Mouse (Mus musculus) Patski (cell line): ENCODE measurements around the gene Tufm. TPM values are rescaled to one million over a fixed set of nuclear protein-coding genes. Genes with fewer than 3 reads are reported as not detected.

Source experiments
- ATAC-seq: fragments of 100-300 bp; one replicate; pipeline ENCODE4 v1.8.0; 2021
- CTCF ChIA-PET: fragments of 350-600 bp; sonication (Branson Sonifier 250); formaldehyde crosslinking; loops from one replicate; lab custom pipeline; 2022; ENCODE audit warnings: inconsistent platforms; lab: Charles Lee
- POLR2A ChIA-PET: fragments of 350-600 bp; sonication (Branson Sonifier 250); formaldehyde crosslinking; loops from one replicate; lab custom pipeline; 2022; ENCODE audit warnings: antibody characterized with exemption, inconsistent platforms; lab: Charles Lee
- DNase-seq: peaks from one replicate; pipeline ENCODE4 v3.0.0-alpha.2; 2011; ENCODE audit warnings: low read depth, low spot score
- H3K27me3 ChIP-seq: fragments of 371-371 bp; one replicate; pipeline ENCODE4 v1.5.1; 2021
- CTCF ChIP-seq: fragments of 100-300 bp; IDR thresholded peaks from one replicate; pipeline ENCODE4 v1.5.1; 2021
- in situ Hi-C: fragments of 300-500 bp; cut with MboI; formaldehyde crosslinking; loops from 3 replicates; pipeline ENCODE4 v1.11.1; 2018; ENCODE audit warnings: low pct_unique_long_range_greater_than_20kb, mixed read lengths
- polyA plus RNA-seq: library from polyadenylated mRNA; unstranded; gene quantifications from one replicate; pipeline ENCODE4 v1.2.3, GENCODE M21; 2021

Tufm gene
- polyA plus RNA-seq, 1 experiment from 2014 or later: 159 TPM

DNA sequence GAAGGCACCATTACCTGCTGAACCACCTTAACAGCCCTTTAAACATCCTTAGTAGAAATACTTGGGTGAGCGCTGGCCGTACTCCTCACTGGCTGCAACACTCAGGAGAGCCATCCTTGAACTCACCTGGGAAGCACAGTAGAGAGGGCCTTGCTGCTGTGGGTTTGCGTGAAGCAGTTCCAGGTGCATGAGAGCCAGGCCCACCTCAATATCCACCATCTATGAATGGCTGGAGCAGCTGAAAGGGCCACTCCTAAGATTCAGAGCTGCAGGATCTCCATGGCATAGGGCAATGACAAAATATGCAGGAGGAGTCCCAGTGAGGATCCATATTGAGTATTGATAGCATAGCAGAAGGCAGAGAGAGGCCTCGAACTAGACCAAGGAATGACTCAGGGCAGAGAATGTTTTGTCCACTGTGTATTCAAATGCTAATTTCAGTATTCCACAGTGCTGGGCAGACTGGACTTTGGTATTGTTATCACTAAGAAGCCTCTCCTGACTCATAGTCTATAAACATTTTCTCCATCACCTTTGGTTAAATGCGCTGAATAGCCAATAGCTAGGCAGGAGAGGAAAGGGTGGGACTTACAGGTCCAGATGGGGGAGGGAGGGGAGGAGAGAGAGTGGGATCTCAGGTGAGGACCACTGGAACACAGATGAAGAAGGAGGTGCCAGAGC is 31.2 kb downstream of the Tufm start:
- no peak for TF ChIP-seq CTCF
- CTCF ChIA-PET: interaction anchor here (1.4 to 1.6 kb wide), 2 partner anchors 14 to 175 kb away, joined by 3 to 5 read pairs; no protein-coding TSS in a partner anchor
- DNase-seq: no peak
- H3K27me3 ChIP-seq: peaks cover 14% of the 10 kb centered on the region
- POLR2A ChIA-PET: no interaction called here
- ATAC-seq: no peak
- in situ Hi-C loops: no loop called here

DNA sequence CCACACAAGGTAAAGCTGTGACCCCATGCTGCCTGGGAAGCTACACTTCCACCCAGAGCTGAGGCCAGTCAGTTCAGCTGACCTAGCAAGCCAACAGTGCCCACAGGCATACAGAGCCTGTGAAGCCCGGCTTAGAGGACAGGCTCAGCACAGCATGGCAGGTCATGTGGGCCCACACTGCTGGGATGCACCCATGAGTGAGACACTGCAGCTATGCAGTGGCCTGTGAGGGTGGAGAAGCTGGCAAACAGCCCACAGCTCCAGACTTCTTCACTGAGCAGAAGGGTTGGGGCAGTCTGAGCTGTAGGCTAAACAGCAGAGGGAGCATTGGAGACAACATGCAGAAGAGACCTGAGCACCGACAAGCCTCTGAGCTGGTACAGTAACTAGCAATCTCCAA is 32.4 kb downstream of the Tufm start:
- ChIA-PET POLR2A (interaction anchor here (0.6 kb wide), 1 partner anchor 15 kb away, joined by 3 read pairs; no protein-coding TSS in a partner anchor), CTCF (interaction anchor here (0.8 to 1.6 kb wide), 6 partner anchors 8 to 174 kb away, joined by 3 to 5 read pairs (median 3); no protein-coding TSS in a partner anchor)
- DNase-seq (no peak), ATAC-seq (no peak)
- in situ Hi-C loops: no loop called here
- peaks cover 20% of the 10 kb centered on the region for H3K27me3 ChIP-seq
- TF ChIP-seq CTCF: no peak

DNA sequence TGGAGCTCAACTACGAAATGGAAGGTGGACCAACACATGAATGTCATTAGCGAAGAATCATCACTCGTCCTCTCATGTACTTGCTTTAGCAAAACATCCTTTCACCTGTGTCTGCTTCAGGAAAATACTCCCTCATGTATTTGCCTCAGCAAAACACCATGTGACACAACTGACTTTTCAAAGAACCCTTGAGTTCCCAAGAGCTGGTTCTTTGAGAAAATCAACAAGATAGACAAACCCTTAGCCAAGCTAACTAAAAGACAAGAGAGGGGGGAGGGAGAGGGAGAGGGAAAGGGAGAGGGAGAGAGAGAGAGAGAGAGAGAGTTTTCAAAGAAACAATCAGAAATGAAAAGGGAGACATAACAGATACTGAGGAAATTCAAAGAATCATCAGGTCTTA is 36.2 kb downstream of the Tufm start:
- in situ Hi-C loops: loop anchor here (5.0 kb wide), 1 partner anchor 201 kb away; no protein-coding TSS in a partner anchor
- ATAC-seq (no peak), DNase-seq (no peak)
- no peak for TF ChIP-seq CTCF
- peaks cover 21% of the 10 kb centered on the region for H3K27me3 ChIP-seq
- CTCF ChIA-PET: no interaction called here
- POLR2A ChIA-PET: no interaction called here

DNA sequence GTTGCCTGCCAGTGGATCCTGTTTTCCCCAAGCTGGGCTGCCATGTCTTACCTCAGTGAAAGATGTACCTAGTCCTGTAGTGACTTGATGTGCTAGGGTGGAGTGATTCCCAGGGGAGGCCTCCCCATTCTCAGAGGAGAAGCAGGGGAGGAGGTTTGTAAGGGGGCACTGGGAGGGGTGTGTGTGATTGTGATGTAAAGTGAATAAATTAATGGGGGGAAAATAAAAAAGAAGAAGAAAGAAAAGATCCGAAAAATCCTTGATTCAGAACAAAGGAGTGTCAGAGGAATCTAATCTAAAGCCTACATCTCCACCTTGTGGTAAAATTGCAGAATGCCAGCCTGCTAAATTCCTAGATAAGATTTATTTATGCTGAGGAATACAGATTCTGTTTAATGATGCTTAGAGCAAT is 41.0 kb downstream of the Tufm start:
- ATAC-seq: no peak
- ChIA-PET POLR2A (no interaction called here), CTCF (interaction anchor here (0.7 to 1.4 kb wide), 4 partner anchors 9 to 129 kb away, joined by 3 to 5 read pairs (median 4); no protein-coding TSS in a partner anchor)
- TF ChIP-seq CTCF: peak; percentile 65
- H3K27me3 ChIP-seq: peaks cover 8% of the 10 kb centered on the region
- in situ Hi-C loops: loop anchor here (5.0 kb wide), 2 partner anchors 51 to 131 kb away; partner anchors contain the start of genes Nfatc2ip and Sh2b1
- no peak for DNase-seq

DNA sequence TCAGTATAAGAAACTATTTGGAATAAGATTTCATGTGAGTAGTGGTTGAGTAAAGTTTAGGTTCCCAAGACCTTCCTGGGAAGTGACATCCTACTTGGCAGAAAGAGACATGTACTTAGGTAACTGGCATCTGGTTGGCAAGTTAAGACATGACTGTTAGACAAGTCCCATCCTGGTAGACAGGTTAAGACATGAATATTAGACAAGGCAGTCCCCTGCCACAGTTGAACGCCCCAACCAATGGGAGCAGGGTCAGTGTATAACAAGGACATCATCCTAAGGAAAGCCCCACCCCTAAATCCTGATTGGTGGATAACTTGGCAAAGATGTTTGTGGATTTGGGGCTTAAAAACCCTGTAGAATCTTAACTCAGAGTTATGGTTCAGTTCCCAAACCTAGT is 46.3 kb downstream of the Tufm start:
- in situ Hi-C loops: no loop called here
- POLR2A ChIA-PET: no interaction called here

DNA sequence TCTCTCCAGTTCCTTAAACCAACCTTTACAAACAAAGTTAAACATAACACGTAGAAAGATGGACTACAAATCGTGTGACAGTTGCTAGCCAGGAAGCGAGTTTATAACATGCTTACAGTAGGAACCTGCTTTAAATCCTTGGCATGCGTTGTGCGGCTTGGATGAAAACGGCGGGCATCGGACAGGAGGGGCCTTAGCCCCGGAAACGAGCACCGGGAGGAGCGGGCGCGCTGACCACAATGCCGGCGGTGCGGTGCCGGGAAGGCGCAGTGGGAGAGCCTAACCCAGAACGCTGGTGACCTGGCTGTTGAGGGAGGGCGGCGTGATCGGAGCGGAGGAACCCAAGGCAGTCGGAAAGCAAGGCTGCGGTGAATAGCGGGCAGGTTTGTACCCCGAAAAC is 48.6 kb downstream of the Tufm start:
- in situ Hi-C loops: no loop called here
- TF ChIP-seq CTCF: no peak
- no peaks in the 10 kb centered on the region for H3K27me3 ChIP-seq
- POLR2A ChIA-PET: no interaction called here
- DNase-seq: no peak
- CTCF ChIA-PET: no interaction called here
- ATAC-seq: no peak

More for the DNA sequence above, 46.3 kb downstream of the Tufm start:
- TF ChIP-seq CTCF: no peak
- DNase-seq: no peak
- ATAC-seq: no peak
- CTCF ChIA-PET: no interaction called here
- no peaks in the 10 kb centered on the region for H3K27me3 ChIP-seq

DNA sequence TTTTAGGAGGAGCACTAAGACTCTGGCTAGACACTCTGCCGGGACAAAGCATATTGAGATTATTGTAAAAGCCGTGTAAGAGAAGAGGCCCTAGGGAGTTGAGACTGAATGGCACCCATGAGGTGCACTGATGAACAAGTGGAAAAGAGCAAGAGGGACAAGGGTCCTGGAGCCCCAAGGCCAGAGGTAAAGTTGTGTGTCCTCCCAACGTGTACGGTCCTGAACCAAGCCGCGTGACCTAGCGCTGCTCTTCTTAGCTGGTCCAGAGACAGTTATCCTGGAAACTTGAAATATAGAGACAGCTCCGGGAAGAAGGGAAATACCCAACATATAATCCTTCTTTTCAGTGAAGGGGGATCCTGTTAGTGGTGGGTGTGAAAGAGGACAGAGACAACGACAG is 49.3 kb downstream of the Tufm start:
- ATAC-seq (no peak), DNase-seq (no peak)
- no peak for TF ChIP-seq CTCF
- in situ Hi-C loops: no loop called here
- no peaks in the 10 kb centered on the region for H3K27me3 ChIP-seq
- ChIA-PET POLR2A (no interaction called here), CTCF (no interaction called here)

DNA sequence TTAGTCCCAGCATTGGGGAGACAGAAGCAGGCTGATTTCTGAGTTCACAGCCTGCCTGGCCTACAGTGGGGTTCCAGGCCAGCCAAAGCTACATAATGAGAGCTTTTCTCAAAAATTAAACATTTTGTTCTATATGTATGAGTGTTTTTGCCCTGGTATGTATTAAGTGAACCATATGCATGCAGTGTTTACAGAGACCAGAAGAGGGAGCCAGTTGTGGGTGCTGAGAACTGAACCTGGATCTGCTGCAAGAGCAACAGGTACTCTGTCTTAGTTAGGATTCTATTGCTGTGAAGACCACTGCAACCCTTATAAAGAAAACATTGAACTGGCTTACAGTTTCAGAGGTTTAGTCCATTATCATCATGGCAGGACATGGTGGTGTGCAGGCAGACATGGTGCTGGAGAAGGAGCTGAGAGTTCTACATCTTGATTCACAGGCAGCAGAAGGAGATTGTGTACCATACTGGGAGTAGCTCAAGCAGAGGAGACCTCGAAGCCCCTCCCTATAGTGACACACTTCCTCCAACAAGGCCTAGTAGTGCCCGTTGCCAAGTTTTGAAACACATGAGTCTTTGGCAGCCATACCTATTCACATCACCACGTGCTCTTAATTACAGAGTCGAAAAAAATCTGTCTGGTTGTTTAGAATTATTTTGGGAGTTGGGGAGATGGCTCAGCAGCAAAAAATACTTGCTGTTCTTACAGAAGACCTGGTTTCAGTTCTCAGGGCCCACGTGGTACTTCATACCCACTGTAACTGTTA is 50.8 kb downstream of the Tufm start:
- CTCF ChIA-PET: interaction anchor here (0.7 to 1.9 kb wide), 6 partner anchors 11 to 155 kb away, joined by 3 to 10 read pairs (median 3); no protein-coding TSS in a partner anchor
- DNase-seq (no peak), ATAC-seq (no peak)
- TF ChIP-seq CTCF: peak; percentile 79
- POLR2A ChIA-PET: no interaction called here
- in situ Hi-C loops: no loop called here
- H3K27me3 ChIP-seq: no peaks in the 10 kb centered on the region

Other genes starting within 250 kb of the Tufm start
- gene Sbk1, start 214.7 kb upstream of the Tufm start, polyA plus RNA-seq: 19.4 TPM
- gene Lat, start 117.8 kb upstream of the Tufm start, polyA plus RNA-seq: 0.95 TPM
- gene Spns1, start 109.9 kb upstream of the Tufm start, polyA plus RNA-seq: 69.3 TPM
- gene Nfatc2ip, start 90.6 kb upstream of the Tufm start, polyA plus RNA-seq: 8.9 TPM
- gene Cd19, start 72.5 kb upstream of the Tufm start, polyA plus RNA-seq: not detected
- 30.2 TPM for gene Rabep2, start 58.6 kb upstream of the Tufm start, polyA plus RNA-seq
- 0.10 TPM for gene Atp2a1, start 24.3 kb upstream of the Tufm start, polyA plus RNA-seq
- gene Sh2b1, start 11.9 kb upstream of the Tufm start, polyA plus RNA-seq: 64.4 TPM
- gene Atxn2l, start 16.1 kb downstream of the Tufm start, polyA plus RNA-seq: 113 TPM
- 322 TPM for gene Eif3c, start 79.0 kb downstream of the Tufm start, polyA plus RNA-seq
- 0.94 TPM for gene Apobr, start 97.6 kb downstream of the Tufm start, polyA plus RNA-seq
- 2.6 TPM for gene Cln3, start 98.5 kb downstream of the Tufm start, polyA plus RNA-seq
- 0.68 TPM for gene Il27, start 107.6 kb downstream of the Tufm start, polyA plus RNA-seq
- gene Nupr1, start 143.5 kb downstream of the Tufm start, polyA plus RNA-seq: 138 TPM
- gene Sgf29, start 161.9 kb downstream of the Tufm start, polyA plus RNA-seq: 21.1 TPM
- 0.62 TPM for gene Sult1a1, start 189.1 kb downstream of the Tufm start, polyA plus RNA-seq
- gene Bola2, start 208.0 kb downstream of the Tufm start, polyA plus RNA-seq: 102 TPM
- gene Slx1b, start 208.4 kb downstream of the Tufm start, polyA plus RNA-seq: 14.8 TPM
- gene Coro1a, start 220.4 kb downstream of the Tufm start, polyA plus RNA-seq: 1.3 TPM